Mouse (Mus musculus): ENCODE data around the gene A230050P20Rik. TPM values are rescaled to one million over a fixed set of nuclear protein-coding genes. Genes with fewer than 3 reads are reported as not detected.
A peak's percentile ranks its signal among the peaks of the same experiment; 100 is the strongest.

The A230050P20Rik gene
- total and polyA plus RNA-seq, 3 experiments: 63.7 to 199 (median 190) TPM

DNA sequence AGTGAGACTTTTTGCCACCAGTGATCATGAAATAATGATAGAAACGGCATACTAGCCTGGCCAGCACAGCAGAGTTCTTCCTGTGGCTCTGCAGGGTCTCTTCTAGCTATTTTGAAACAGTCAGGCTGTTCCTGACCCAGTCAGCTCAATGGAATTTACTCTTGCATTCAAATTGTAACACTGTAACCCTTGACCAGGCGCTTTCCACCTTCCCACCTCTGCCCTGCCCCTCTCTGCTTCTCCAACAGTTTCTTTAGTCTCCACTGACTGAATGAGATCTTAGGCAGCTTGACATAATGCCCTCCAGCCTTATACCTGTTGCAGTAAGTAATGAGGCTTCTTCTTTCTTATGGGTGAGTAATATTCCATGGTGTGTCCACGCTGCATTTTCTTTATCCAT lies 1.6 kb upstream of the A230050P20Rik start:
- H3K79me2 ChIP-seq (ENCODE audit: control insufficient read depth, insufficient read depth, low read length, poor library complexity): peaks cover 13% of the 10 kb centered on the region
- no peak overlapping the region for H3K27ac ChIP-seq (ENCODE audit: control insufficient read depth, low read depth, low read length)
- DNase-seq (ENCODE audit: low read depth, low spot score): no peak
- no peaks in the 10 kb centered on the region for H3K9me3 ChIP-seq (replicated peaks; ENCODE audit: insufficient read depth, low read length)
- H3K4me3 ChIP-seq (ENCODE audit: control insufficient read depth in 1 of 2, insufficient read depth in 1 of 2, low read depth in 2 of 2, low read length in 2 of 2): no peak overlapping the region
- H3K27me3 ChIP-seq (ENCODE audit: control insufficient read depth in 1 of 2, insufficient read depth in 2 of 2, low read length in 2 of 2): peaks cover 1 to 2% of the 10 kb centered on the region in 2 experiments; a peak in 1 of 4 replicates
- H3K36me3 ChIP-seq (ENCODE audit: control insufficient read depth in 1 of 2, insufficient read depth in 2 of 2, low read length in 2 of 2): peaks cover 17 to 24% of the 10 kb centered on the region in 2 experiments
- peaks cover 9 to 31% of the 10 kb centered on the region in 2 experiments for H3K4me1 ChIP-seq (ENCODE audit: control insufficient read depth in 1 of 2, insufficient read depth in 2 of 2, low read length in 2 of 2)
- no peak for TF ChIP-seq HCFC1 (IDR thresholded peaks at IDR 0.05; ENCODE audit: low read depth, low read length)
- TF ChIP-seq SMC3 (IDR thresholded peaks at IDR 0.05; ENCODE audit: low read depth, low read length): no peak
- no peak for TF ChIP-seq MYB (IDR thresholded peaks at IDR 0.05; ENCODE audit: low read depth, low read length)
- TF ChIP-seq NRF1 (IDR thresholded peaks at IDR 0.05; ENCODE audit: insufficient read depth, low read depth, low read length, poor library complexity, severe bottlenecking): no peak
- no peak for TF ChIP-seq CHD2 (IDR thresholded peaks at IDR 0.05; ENCODE audit: low read length)
- no peak overlapping the region for H3K9ac ChIP-seq (ENCODE audit: control insufficient read depth, low read depth, low read length, poor library complexity, severe bottlenecking)

DNA sequence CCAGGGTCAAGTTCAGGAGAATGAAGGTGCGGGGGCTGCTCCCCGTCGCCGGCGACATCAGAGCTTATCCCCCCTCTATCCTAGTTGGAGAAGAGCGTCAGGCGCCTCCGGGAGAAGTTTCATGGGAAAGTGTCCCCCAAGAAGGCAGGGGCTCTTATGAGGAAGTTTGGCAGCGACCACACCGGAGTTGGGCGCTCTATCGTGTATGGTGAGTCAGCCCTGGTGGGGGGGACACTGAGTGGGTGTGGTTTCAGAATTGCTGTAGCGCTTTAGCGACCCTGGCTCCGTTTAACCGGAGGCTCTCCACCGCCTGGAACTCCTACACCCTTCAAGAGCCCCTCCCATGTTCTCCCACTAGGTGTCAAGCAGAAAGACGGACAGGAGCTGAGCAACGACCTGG lies 804 bp downstream of the A230050P20Rik start:
- DNase-seq (ENCODE audit: low read depth, low spot score): peak; percentile 96
- Histone ChIP-seq H3K36me3 (ENCODE audit: control insufficient read depth in 1 of 2, insufficient read depth in 2 of 2, low read length in 2 of 2) (peaks cover 23 to 25% of the 10 kb centered on the region in 2 experiments), H3K9ac (ENCODE audit: control insufficient read depth, low read depth, low read length, poor library complexity, severe bottlenecking) (peak overlapping the region; percentile 78), H3K27ac (ENCODE audit: control insufficient read depth, low read depth, low read length) (peak overlapping the region; percentile 54), H3K9me3 (replicated peaks; ENCODE audit: insufficient read depth, low read length) (no peaks in the 10 kb centered on the region), H3K4me3 (ENCODE audit: control insufficient read depth in 1 of 2, insufficient read depth in 1 of 2, low read depth in 2 of 2, low read length in 2 of 2) (peak overlapping the region; percentile 62 to 90), H3K27me3 (ENCODE audit: control insufficient read depth in 1 of 2, insufficient read depth in 2 of 2, low read length in 2 of 2) (peaks cover 0 to 2% of the 10 kb centered on the region in 2 experiments; a peak in 1 of 4 replicates), H3K79me2 (ENCODE audit: control insufficient read depth, insufficient read depth, low read length, poor library complexity) (peaks cover 15% of the 10 kb centered on the region), H3K4me1 (ENCODE audit: control insufficient read depth in 1 of 2, insufficient read depth in 2 of 2, low read length in 2 of 2) (peaks cover 14 to 33% of the 10 kb centered on the region in 2 experiments)
- no peak for TF ChIP-seq ZMIZ1 (IDR thresholded peaks at IDR 0.05; ENCODE audit: low read depth, low read length)
- peak; percentile 83; the same call in 1 of the 2 replicates for TF ChIP-seq POLR2AphosphoS5 (IDR thresholded peaks at IDR 0.05; ENCODE audit: borderline replicate concordance, low read depth, low read length)
- no peak for TF ChIP-seq ZC3H11A (IDR thresholded peaks at IDR 0.05; ENCODE audit: low read depth, low read length)
- peak in 1 of 2 experiments; percentile 74; a peak in 2 of 4 replicates for TF ChIP-seq POLR2A (IDR thresholded peaks at IDR 0.05; ENCODE audit: control insufficient read depth in 1 of 2, insufficient read depth in 1 of 2, low read depth in 1 of 2, low read length in 2 of 2, poor library complexity in 1 of 2)
- no peak for TF ChIP-seq EP300 (IDR thresholded peaks at IDR 0.05; ENCODE audit: low read depth in 1 of 2, low read length in 2 of 2)
- TF ChIP-seq SMC3 (IDR thresholded peaks at IDR 0.05; ENCODE audit: low read depth, low read length): no peak
- TF ChIP-seq USF1 (IDR thresholded peaks at IDR 0.05; ENCODE audit: low read depth, low read length): no peak
- no peak for TF ChIP-seq JUND (IDR thresholded peaks at IDR 0.05; ENCODE audit: low read depth, low read length)
- TF ChIP-seq ZKSCAN1 (IDR thresholded peaks at IDR 0.05; ENCODE audit: low read depth, low read length): no peak
- TF ChIP-seq E2F4 (IDR thresholded peaks at IDR 0.05; ENCODE audit: borderline replicate concordance, low read depth, low read length): no peak
- no peak for TF ChIP-seq BHLHE40 (IDR thresholded peaks at IDR 0.05; ENCODE audit: borderline replicate concordance, low read depth, low read length)
- no peak for TF ChIP-seq USF2 (IDR thresholded peaks at IDR 0.05; ENCODE audit: borderline replicate concordance in 1 of 2, insufficient read depth in 1 of 2, low read depth in 1 of 2, low read length in 2 of 2)
- TF ChIP-seq NRF1 (IDR thresholded peaks at IDR 0.05; ENCODE audit: insufficient read depth, low read depth, low read length, poor library complexity, severe bottlenecking): no peak
- no peak for TF ChIP-seq TAL1 (IDR thresholded peaks at IDR 0.05; ENCODE audit: low read length)
- TF ChIP-seq SIN3A (IDR thresholded peaks at IDR 0.05; ENCODE audit: low read length): no peak
- TF ChIP-seq MYB (IDR thresholded peaks at IDR 0.05; ENCODE audit: low read depth, low read length): no peak
- peak; percentile 88 for TF ChIP-seq TBP (IDR thresholded peaks at IDR 0.05; ENCODE audit: low read depth, low read length)
- no peak for TF ChIP-seq NELFE (IDR thresholded peaks at IDR 0.05; ENCODE audit: low read depth, low read length)
- TF ChIP-seq CHD1 (IDR thresholded peaks at IDR 0.05; ENCODE audit: low read depth, low read length): no peak
- TF ChIP-seq RCOR1 (IDR thresholded peaks at IDR 0.05; ENCODE audit: low read depth, low read length): no peak
- TF ChIP-seq POLR2AphosphoS2 (IDR thresholded peaks at IDR 0.05; ENCODE audit: low read length): no peak
- no peak for TF ChIP-seq RAD21 (IDR thresholded peaks at IDR 0.05; ENCODE audit: low read depth, low read length)
- TF ChIP-seq GATA1 (IDR thresholded peaks at IDR 0.05; ENCODE audit: low read depth, low read length): 0 out of 2 replicates have a peak, but pooled peaks have one; percentile 18
